Mouse (Mus musculus) CH12.LX (cell line): ENCODE measurements around the gene Rasa4.
"Not testable (repeated sequence)": the region's sequence is repeated elsewhere in the genome, so short reads cannot be mapped to it uniquely, and the experiment has no call there.

Experiments
- BHLHE40 ChIP-seq: IDR thresholded peaks from 2 replicates; pipeline ENCODE4 v1.6.1; 2011; ENCODE audit warnings: mild to moderate bottlenecking, low read depth, low read length, improper control_type of control experiment
- CTCF ChIP-seq, 2 experiments: IDR thresholded peaks in 1 of 2; conservative IDR thresholded peaks in 1 of 2; 2 replicates each; pipeline ENCODE4 v1.5.1; 2011 to 2012; ENCODE audit warnings: low read depth in 2 of 2, low read length in 2 of 2, improper control_type of control experiment in 1 of 2, inconsistent platforms in 1 of 2, mild to moderate bottlenecking in 1 of 2, moderate library complexity in 1 of 2
- EP300 ChIP-seq: IDR thresholded peaks from 2 replicates; pipeline ENCODE4 v1.6.1; 2011; ENCODE audit warnings: low read length, improper control_type of control experiment
- HCFC1 ChIP-seq: IDR thresholded peaks from 2 replicates; pipeline ENCODE4 v1.6.1; 2012; ENCODE audit warnings: low read depth, mild to moderate bottlenecking, inconsistent platforms, low read length, improper control_type of control experiment
- KAT2A ChIP-seq: IDR thresholded peaks from 2 replicates; pipeline ENCODE4 v1.6.1; 2012; ENCODE audit warnings: low read length, improper control_type of control experiment, inconsistent platforms; ENCODE audit not compliant: insufficient replicate concordance
- MAFK ChIP-seq: IDR thresholded peaks from 2 replicates; pipeline ENCODE4 v1.6.1; 2011; ENCODE audit warnings: low read length, improper control_type of control experiment; ENCODE audit not compliant: insufficient replicate concordance
- MAX ChIP-seq: IDR thresholded peaks from 2 replicates; pipeline ENCODE4 v1.6.1; 2011; ENCODE audit warnings: low read length, improper control_type of control experiment
- NRF1 ChIP-seq: IDR thresholded peaks from 2 replicates; pipeline ENCODE4 v1.6.1; 2014; ENCODE audit warnings: low read depth, mild to moderate bottlenecking, inconsistent platforms, low read length, improper control_type of control experiment, moderate library complexity
- POLR2A ChIP-seq: IDR thresholded peaks from 2 replicates; pipeline ENCODE4 v1.6.1; 2011; ENCODE audit warnings: low read depth, mild to moderate bottlenecking, improper control_type of control experiment, low read length
- TCF12 ChIP-seq: IDR thresholded peaks from 2 replicates; pipeline ENCODE4 v1.6.1; 2014; ENCODE audit warnings: low read depth, mild to moderate bottlenecking, inconsistent platforms, low read length, improper control_type of control experiment
- USF2 ChIP-seq: conservative IDR thresholded peaks from 2 replicates; pipeline ENCODE4 v1.6.1; 2011; ENCODE audit warnings: low read depth, low read length, improper control_type of control experiment

DNA sequence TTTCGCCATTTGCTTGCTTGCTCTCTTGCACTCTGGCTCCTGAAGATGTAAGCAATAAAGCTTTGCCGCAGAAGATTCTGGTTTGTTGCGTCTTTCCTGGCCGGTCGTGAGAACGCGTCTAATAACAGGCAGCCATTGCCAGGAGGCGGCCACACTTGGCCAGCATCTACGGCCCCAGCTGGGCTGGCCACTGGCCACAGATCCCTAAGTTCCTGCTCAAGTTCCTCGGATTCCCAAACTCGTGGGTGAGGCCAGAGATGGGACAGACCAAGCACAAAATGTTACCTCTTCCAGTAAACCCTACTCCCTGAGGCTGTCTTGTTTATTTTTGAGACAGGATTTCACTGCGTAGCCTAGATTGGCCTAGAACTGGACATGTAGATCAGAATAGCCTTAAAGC, 76.4 kb downstream of the Rasa4 start:
- not testable (repeated sequence) for TF ChIP-seq CTCF (conservative IDR thresholded peaks at IDR 0.05 in 1 of 2, IDR thresholded peaks at IDR 0.05 in 1 of 2; ENCODE audit: low read depth in 2 of 2, low read length in 2 of 2); HCFC1; MAX; NRF1; BHLHE40; KAT2A; MAFK; EP300; POLR2A; TCF12; USF2
